Mouse (Mus musculus) spleen, adult 2 months (tissue): ENCODE measurements around the gene Hoxa3.

Experiments used
- CTCF ChIP-seq: fragments of 200-500 bp; IDR thresholded peaks from 2 replicates; pipeline ENCODE4 v1.5.1; 2011; ENCODE audit warnings: mild to moderate bottlenecking, inconsistent platforms; ENCODE audit not compliant: insufficient read depth, insufficient read length, insufficient replicate concordance; ENCODE audit errors: extremely low read depth
- POLR2A ChIP-seq: fragments of 200-500 bp; IDR thresholded peaks from 2 replicates; pipeline ENCODE4 v1.6.1; 2011; ENCODE audit warnings: low read depth, low read length, inconsistent platforms

DNA sequence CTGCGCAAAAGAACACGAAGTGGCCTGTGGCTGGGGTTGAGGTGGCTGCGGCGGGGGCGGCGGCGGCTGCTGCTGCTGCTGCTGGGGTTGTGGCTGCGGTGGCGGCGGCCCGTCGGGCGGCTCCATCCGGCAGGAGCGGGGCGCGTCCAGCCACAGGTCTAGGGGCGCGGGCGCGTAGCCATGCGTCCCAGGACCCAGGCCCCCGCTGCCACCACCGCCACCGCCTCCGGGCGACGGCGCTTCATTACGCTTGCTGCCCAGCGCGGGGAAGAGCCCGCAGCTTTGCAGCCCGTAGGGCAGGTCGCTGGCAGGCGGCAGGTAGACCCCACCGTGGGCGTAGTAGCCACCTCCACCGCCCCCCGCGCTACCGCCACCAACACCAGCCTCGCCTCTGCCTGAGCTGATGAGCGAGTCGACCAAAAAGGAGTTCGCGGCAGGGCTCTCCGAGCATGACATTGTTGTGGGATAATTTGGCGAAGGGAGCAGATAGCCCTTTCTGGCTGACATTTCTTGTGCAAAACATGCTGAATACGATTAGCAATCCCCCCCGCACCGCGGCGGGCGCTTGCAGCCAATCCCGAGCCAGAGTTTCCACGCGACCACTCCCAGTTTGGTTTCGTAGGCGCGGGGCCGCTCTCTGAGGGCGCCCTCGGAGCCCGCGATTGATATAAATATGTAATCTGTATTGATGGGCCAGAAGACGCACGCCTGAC lies 21.4 kb upstream of the Hoxa3 start:
- TF ChIP-seq CTCF (no peak), POLR2A (no peak)
